Mouse (Mus musculus) liver, adult (tissue): ENCODE measurements around the gene Myo6.

Source experiments
- GATA4 ChIP-seq: IDR thresholded peaks from 2 replicates; pipeline ENCODE4 v1.6.1; 2014; ENCODE audit warnings: mild to moderate bottlenecking, low read length; ENCODE audit not compliant: insufficient replicate concordance

Myo6 gene

DNA sequence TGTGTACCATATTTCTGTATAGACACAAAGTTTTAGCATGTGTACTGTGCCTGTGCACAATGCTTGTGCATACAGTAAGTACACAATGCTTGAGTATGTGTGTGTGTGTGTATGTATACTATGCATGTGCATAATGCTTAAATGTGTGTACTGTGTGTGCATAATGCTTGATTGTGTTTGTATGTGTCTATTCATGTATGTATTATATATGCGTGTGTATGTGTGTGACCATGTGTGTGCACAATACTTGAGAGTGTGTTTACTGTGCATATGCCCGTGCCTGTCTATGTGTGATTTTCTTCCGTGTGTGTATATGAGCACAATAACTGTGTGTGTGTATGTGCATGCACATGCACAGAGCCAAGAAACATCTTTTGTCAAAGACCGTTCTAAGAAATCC lies 141.6 kb downstream of the Myo6 start:
- no peak for TF ChIP-seq GATA4

DNA sequence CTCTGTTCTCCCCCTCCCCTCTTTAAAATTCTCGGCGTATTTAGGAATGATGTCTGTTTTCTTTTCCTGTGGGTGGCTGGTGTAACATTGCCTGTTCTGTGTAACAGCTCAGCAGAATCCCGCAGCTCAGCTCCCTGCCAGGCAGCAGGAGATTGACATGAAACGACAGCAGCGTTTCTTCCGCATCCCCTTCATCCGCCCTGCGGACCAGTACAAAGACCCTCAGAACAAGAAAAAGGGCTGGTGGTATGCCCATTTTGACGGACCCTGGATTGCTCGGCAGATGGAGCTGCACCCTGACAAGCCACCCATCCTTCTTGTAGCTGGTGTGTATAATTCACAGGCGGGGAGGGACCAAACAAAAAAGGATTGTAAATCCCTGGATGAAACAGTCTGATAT lies 142.0 kb downstream of the Myo6 start:
- TF ChIP-seq GATA4: no peak

DNA sequence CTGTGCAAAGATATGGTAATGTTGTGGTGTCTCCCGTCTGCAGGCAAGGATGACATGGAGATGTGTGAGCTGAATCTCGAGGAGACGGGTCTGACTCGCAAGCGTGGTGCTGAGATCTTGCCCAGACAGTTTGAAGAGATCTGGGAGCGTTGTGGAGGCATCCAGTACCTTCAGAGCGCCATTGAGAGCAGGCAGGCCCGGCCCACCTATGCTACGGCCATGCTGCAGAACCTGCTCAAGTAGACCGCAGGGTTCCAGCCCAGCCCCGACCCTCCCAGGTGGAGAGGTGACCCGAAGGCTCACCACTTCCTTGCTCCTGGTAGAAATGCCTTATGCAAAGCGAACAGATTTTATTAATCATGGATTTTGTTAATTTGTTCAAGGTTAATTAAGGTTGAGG lies 142.8 kb downstream of the Myo6 start:
- no peak for TF ChIP-seq GATA4

DNA sequence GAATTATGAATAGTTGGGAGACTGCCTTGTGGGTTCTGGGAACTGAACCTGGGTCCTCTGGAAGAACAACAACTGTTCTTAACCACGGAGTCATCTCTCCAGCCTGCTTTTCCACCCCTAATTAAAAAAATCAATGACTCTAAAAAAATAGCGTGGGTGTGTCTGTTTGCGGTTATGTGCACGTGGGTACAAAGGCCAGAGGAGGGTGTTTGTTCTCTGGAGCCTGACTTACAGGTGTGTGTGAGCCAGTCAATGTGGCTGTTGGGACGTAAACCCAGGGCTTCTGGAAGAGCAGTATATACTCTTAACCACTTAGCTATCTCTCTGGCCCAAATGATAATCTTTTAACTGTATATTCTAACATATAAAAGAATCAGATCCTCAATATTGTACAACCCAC lies 148.8 kb downstream of the Myo6 start:
- no peak for TF ChIP-seq GATA4

DNA sequence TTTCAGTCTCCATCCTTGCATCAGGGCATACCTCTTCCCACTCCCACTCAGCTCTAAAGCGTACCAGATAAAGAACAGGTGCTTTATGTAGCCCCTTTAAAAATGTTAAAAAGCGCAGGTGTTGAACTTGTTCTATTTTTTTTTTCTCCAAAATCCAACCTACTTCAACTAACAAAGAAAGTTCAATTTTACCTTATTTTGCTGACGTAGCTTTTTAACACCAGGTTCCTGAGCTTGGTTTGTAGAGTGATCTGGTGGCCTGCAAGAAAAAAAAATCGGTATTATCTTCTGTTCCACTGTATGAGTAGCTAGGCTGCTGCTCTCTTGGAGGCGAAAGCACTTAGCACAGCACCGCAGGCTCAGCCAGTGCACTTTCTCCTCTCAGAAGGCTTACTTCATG lies 151.1 kb downstream of the Myo6 start:
- no peak for TF ChIP-seq GATA4

DNA sequence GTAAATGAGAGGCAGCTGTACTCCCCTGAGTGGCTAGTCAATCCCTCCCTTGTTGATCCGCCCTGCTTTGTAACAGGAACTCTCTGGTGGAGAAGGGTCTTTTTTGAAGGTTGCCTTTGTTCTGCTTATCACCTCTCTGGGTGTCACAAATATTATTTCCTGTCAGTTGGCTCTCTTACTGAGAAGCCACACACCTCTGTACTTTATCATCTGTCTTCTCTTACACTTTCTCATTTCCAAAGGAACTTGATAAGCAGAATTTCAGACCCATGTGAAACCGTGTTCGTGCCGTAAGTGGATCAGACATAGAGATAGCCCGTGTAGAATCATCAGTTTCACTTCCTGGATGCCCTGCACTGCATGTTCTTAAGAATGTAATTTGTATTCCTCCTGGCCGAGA lies 153.2 kb downstream of the Myo6 start:
- TF ChIP-seq GATA4: no peak

DNA sequence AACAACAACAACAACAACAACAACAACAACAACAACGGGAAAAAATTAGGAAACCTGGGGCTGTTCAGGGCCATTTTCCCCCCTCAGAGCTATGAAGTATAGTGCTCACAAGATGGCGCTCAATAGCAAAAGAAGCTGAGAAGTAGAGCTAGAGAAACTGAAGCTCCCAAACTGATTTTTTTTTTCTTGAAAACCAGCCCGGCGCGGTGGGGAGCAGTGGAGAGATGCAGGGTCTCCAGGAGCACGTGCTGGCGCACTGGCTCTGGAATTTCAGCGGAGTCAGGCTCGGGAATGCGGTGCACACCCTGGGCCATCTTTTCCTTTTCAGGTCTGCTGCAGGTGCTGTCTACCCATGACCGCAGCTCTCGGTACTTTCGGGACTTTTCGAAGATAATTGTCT lies 167.3 kb downstream of the Myo6 start:
- TF ChIP-seq GATA4: no peak

DNA sequence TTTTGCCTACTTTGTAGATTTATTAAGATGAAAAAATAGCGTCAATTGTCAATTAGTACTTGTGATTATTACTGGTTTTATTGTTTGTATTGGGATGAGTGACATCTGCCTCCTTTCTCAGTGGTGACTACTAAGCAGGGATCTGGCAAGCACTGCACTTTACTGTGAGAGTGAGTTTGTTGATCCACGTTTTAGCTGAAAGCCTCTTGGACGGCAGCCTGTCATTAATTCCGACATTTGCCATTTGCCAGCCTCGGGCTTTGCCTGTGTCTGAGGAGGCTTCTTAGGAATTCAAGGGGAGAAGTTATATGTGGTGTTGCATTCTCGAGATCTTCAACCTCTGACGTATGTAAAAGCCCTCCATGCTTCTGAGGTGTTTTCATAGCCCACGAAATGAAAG lies 168.6 kb downstream of the Myo6 start:
- TF ChIP-seq GATA4: no peak

DNA sequence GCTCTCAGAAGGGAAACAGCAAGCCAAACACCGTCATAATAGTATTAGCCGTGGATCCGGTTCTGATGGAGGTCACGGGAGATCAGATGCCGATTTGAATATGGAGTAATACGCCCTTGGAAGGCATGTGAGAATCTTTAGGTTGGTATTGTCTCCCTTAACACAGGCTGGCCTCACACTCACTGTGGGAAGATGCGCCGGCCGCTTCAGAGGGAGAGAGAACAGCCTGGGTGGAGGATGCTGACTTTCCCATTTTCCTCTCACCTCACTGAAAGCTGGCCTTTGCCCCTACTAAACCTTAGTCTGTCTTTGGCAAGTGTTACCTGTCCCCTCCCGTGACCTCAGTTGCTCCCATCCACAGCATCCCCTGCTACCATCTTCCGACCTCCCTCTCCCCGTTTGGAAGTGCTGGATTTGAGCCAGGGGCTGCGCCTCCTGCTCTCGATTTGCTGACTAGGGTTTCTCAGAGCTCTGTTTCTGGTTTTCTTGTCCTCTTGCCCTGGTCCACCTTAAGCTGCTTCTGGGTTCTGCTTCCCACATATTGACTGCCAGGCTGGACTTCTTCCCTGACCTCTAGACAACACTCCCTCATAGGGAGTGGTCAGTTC lies 169.3 kb downstream of the Myo6 start:
- no peak for TF ChIP-seq GATA4

DNA sequence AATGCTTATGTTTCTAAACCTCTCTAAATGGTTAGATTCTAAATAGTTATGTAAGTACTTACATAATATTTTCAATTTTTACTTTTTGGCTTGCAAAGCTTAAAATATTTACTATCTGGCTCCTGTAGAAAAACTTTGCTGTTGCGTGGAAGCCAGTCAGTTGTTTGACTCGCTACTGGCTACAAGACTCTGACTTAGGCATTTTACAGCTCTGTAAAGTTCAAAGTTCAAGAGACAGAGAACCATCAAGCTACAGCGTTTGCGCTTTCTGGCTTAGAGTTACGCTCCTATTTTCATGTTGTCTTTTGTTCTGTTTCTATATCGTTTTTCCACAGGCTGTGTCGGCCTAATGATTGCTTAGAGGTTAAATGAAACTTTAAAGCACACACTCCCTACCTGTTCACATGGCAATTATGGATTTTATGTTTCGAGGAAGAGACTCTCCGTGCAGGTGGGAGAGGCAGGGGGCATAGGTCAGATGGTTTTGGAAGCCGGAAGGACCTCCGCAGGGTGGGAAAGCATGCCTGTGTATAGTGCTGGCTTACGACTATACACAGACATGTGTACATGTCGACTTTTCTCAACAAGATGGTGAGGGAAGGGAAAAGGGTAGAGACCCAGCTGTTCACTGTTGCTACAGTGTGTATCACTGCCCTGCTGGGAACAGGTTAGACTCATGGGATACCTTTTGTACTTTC lies 171.0 kb downstream of the Myo6 start:
- no peak for TF ChIP-seq GATA4

DNA sequence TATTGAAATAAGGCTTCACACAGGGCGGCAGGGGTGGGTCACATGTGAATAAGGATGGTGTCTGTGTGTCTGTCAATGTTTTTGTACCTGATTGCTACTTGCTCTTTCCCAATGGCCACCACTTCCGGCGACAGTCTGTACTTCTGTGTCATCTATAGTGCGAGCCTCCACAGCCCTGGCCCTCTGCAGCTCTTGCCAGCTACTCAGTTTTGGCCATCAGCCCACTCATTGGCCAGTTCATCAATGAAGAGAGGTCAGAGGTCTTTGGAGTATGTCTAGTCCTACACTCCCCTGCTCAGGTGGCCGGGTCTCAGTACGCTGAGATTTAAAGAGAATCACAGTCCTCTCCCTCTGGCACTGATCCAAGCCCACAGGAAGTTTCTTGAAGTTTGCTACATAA lies 173.2 kb downstream of the Myo6 start:
- TF ChIP-seq GATA4: no peak

DNA sequence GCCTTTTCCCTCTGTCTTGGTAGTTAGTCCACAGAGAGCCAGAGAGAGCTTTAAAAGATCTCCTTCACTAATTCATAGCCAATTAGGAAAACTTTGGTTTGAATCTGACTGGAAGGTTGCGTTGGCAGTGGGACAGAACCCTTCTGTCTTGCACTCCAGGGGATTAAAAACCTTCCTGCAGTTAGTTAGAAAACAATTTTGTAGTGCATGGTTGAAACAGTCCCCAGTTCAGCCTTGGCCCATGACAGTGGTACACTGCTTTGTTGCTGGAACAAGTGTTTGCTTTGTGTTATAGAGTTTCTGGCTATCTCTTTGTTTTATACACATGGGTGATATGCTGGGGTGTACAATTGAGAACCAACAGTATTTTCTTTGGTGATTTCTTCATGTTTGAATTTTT lies 176.1 kb downstream of the Myo6 start:
- no peak for TF ChIP-seq GATA4

DNA sequence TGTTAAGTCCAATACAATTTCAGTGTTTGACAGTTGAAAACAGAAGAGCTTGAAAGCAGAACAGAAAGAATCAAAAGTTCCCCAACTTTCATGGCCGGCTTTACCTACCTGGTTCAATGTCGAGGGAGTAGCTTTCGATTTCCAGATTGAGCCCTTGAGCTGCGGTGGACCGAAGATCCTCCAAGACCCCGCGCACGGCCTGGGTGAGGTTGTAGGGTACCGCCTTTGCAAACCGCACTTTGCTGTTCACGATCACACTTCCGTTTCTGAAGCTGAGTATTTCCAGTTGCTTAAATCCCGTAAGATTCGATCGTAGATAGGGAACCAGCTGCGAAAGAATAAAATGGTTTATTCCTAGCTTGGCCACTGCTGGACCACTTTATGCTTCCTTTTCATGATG lies 176.9 kb downstream of the Myo6 start:
- no peak for TF ChIP-seq GATA4

DNA sequence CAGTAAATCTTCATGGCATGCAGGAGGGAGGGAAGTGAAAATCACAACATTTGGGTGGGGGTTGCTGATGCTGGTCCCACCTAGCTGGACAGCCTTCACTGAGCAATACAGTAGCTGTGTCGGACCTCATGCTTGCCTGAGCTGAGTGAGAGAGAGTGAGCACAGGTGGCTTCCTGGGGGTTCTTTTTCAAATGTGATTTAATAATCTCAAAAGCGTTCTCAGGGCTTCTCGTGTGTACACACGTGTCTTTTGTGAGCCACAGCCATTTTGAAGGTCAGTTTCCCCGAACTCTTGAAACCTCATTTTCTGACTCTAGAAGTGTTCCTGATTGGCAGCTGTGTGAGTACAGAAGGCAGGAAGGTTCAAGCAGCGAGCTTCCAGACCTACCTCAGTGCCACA lies 177.7 kb downstream of the Myo6 start:
- TF ChIP-seq GATA4: no peak

DNA sequence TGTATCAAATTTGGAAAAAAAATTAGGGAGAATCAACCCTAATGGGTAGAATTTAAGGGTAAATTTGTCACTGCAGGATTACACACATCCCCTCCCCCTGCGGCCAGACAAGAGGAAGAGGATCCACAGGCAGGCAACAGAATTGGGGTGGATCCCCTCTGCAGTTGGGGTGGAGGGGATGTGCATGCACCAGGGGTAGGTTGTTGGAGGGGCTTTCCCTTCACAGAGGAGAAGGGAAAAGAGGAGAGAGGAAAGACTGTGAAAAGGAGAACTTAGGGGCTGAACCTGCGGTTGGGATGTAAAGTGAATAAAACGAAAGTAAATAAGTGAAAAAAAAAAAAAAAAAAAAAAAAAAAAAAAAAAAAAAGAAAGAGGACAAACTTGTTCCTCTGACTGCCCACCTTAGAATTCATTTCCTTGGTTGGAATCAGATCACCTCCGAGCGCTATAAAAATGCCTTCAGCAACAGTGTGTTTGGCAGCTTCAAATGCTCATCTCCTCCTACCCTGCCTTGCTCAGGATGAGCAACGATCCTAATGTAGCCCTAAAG lies 179.7 kb downstream of the Myo6 start:
- TF ChIP-seq GATA4: no peak

DNA sequence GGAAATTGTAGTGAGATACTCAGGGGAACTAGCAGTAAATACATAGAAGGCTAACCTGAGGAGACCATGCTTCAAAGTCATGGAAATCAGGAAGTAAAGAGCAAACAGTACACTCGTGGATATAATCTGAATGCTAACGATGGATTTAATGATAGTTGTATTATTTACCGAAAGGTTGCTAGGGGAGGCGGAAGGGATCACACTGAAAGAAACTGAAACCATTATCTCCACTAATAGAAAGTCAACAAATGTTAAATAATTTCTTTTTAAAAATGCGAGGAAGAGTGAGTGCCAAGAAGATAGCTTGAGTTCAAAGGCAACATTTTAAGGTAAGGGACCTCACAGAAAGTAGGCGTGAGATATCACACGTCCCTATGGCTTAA lies 186.5 kb downstream of the Myo6 start:
- no peak for TF ChIP-seq GATA4

DNA sequence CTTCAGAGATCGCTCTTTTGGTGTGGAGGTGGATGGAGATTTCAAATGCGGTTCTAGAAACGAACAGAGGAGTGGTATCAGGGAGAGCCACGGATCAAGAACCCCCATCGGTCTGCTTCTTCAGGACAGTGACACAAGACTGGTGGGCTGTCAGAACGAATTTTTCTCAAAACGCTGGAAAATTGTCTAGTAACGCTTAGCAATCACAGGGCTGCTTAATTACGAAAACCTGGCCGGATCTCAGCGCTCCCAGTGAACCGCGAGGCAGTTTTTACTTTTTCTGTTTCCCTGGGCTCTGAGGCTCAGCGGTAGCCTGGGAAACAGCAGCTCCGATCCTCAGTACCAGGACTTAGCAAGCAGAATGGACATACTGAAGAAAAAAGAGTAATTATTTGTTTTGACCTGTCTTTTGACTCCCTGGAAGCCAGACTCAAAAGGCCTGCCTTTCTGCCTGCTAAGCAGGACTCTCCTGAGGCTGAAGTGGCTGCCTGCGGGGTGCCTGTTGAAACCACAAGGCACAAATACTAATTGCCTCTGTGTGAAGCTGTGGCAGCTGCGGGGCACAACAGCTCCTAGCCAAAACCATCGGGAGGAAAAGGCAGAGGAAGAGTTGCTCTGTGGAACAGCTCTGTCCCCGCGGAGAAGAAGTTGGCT lies 187.0 kb downstream of the Myo6 start:
- no peak for TF ChIP-seq GATA4

DNA sequence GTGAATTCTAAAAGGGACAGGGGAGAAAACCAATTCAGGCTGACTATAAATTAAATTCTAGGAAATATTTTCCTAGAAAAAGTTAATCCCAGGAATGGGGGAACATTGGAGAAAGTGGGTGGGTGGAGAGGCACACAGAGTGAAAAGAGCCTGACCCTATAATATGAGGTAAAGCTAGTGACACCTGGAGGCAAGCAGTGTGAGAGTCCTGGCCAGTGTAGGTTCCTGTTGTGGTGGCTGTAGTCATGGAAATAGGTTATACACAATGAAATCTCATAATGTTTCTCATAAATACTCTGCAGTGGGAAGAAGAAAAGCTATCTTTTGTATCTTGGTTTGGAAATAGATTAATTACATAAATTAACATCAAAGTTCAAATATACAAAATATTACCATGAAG lies 195.2 kb downstream of the Myo6 start:
- TF ChIP-seq GATA4: no peak
